Mouse (Mus musculus): Measurements from ENCODE around the gene Ms4a18. TPM values are rescaled to one million over a fixed set of nuclear protein-coding genes. Genes with fewer than 3 reads are reported as not detected.
A peak's percentile ranks its signal among the peaks of the same experiment; 100 is the strongest.

Gene Ms4a18
- polyA plus RNA-seq, 1 experiment from 2014 or later = not detected

DNA sequence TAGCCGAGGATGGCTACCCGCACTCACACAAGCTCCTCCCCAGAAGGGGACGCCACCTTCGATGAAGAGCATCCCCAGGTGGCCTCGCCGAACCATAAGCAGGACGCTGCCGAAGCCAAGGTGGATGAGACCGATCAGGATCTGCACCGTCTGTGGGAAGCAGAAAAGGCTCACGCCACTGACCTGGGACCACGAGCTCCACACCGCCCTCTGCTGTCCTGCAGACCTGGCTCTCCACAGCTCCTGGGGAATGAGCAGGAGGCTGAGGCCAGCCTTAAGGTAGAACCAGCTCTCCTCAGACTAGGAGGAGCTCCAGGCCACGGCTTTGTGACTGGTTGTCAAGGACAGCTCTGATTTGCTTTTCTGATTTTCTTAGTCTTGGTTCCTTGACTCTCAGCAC, 34.7 kb downstream of the Ms4a18 start:
- no peak overlapping the region; the same call in 1 of the 2 replicates for H3K4me2 ChIP-seq (replicated peaks; ENCODE audit: low read depth)
- DNase-seq (ENCODE audit: low spot score) = peak; percentile 73
- H3K36me3 ChIP-seq (ENCODE audit: control insufficient read depth, insufficient read depth, low read length) = no peaks in the 10 kb centered on the region
- ATAC-seq (ENCODE audit: low FRiP score, low TSS enrichment) = peak; percentile 39; the same call in 1 of the 2 replicates
- no peaks in the 10 kb centered on the region for H3K27me3 ChIP-seq (ENCODE audit: control insufficient read depth, insufficient read depth, low read length)
- no peak overlapping the region for H3K27ac ChIP-seq (replicated peaks)
- WGBS = 27% methylated on average over 14 of the region's 14 CpGs
- no peak overlapping the region for H3K9ac ChIP-seq (ENCODE audit: low read length)
- H3K4me1 ChIP-seq (replicated peaks; ENCODE audit: control insufficient read depth, insufficient read depth) = no peaks in the 10 kb centered on the region
- TF ChIP-seq EP300 (optimal IDR thresholded peaks at IDR 0.05) (no peak), CTCF (IDR thresholded peaks at IDR 0.05; ENCODE audit: low read depth) (peak; percentile 76)
- no peaks in the 10 kb centered on the region for H3K9me3 ChIP-seq (ENCODE audit: control insufficient read depth, low read length)
- H3K4me3 ChIP-seq (ENCODE audit: low read depth, low read length) = no peak overlapping the region

- Histone ChIP-seq H3K36me3 (ENCODE audit: control insufficient read depth, insufficient read depth, low read length) (no peaks in the 10 kb centered on the region), H3K4me3 (ENCODE audit: low read depth, low read length) (no peak overlapping the region), H3K4me1 (replicated peaks; ENCODE audit: control insufficient read depth, insufficient read depth) (no peaks in the 10 kb centered on the region), H3K9ac (ENCODE audit: low read length) (no peak overlapping the region), H3K27ac (replicated peaks) (no peak overlapping the region), H3K9me3 (ENCODE audit: control insufficient read depth, low read length) (no peaks in the 10 kb centered on the region), H3K27me3 (ENCODE audit: control insufficient read depth, insufficient read depth, low read length) (no peaks in the 10 kb centered on the region), H3K4me2 (replicated peaks; ENCODE audit: low read depth) (no peak overlapping the region)
- no peak for DNase-seq (ENCODE audit: low spot score)
- TF ChIP-seq CTCF (IDR thresholded peaks at IDR 0.05; ENCODE audit: low read depth) = no peak
- no peak for TF ChIP-seq EP300 (optimal IDR thresholded peaks at IDR 0.05)
- no peak for ATAC-seq (ENCODE audit: low FRiP score, low TSS enrichment)
- WGBS = 76% methylated on average over 5 of the region's 5 CpGs
Measured at GRCm38 (mm10) chr19:10980210-10980609, 37.6 kb downstream of the Ms4a18 start.

GRCm38 (mm10) chr19:10979184-10980168, 38.4 kb downstream of the Ms4a18 start:
- Histone ChIP-seq H3K27ac (replicated peaks) (peak overlapping the region; percentile 40; the same call in 1 of the 2 replicates), H3K27me3 (ENCODE audit: control insufficient read depth, insufficient read depth, low read length) (no peaks in the 10 kb centered on the region), H3K9ac (ENCODE audit: low read length) (no peak overlapping the region), H3K4me1 (replicated peaks; ENCODE audit: control insufficient read depth, insufficient read depth) (0 out of 2 replicates have a peak, but pooled peaks cover under 1% of the 10 kb centered on the region), H3K36me3 (ENCODE audit: control insufficient read depth, insufficient read depth, low read length) (no peaks in the 10 kb centered on the region), H3K9me3 (ENCODE audit: control insufficient read depth, low read length) (no peaks in the 10 kb centered on the region), H3K4me3 (ENCODE audit: low read depth, low read length) (no peak overlapping the region), H3K4me2 (replicated peaks; ENCODE audit: low read depth) (peak overlapping the region; percentile 27; the same call in 1 of the 2 replicates)
- ATAC-seq (ENCODE audit: low FRiP score, low TSS enrichment) (peak; percentile 33), DNase-seq (ENCODE audit: low spot score) (peak; percentile 81)
- peak; percentile 87 for TF ChIP-seq CTCF (IDR thresholded peaks at IDR 0.05; ENCODE audit: low read depth)
- TF ChIP-seq EP300 (optimal IDR thresholded peaks at IDR 0.05) = no peak
- WGBS = 13% methylated on average over 18 of the region's 18 CpGs

- H3K27ac ChIP-seq (replicated peaks) = no peak overlapping the region
- WGBS = 30% methylated on average over 4 of the region's 4 CpGs
- no peaks in the 10 kb centered on the region for H3K27me3 ChIP-seq (ENCODE audit: control insufficient read depth, insufficient read depth, low read length)
- H3K4me3 ChIP-seq (ENCODE audit: low read depth, low read length) = no peak overlapping the region
- no peak overlapping the region for H3K4me2 ChIP-seq (replicated peaks; ENCODE audit: low read depth)
- H3K9ac ChIP-seq (ENCODE audit: low read length) = no peak overlapping the region
- ATAC-seq (ENCODE audit: low FRiP score, low TSS enrichment) = peak; percentile 63
- peak; percentile 70 for DNase-seq (ENCODE audit: low spot score)
- TF ChIP-seq CTCF (IDR thresholded peaks at IDR 0.05; ENCODE audit: low read depth) = peak; percentile 74
- TF ChIP-seq EP300 (optimal IDR thresholded peaks at IDR 0.05) = no peak
- 0 out of 2 replicates have a peak, but pooled peaks cover 4% of the 10 kb centered on the region for H3K4me1 ChIP-seq (replicated peaks; ENCODE audit: control insufficient read depth, insufficient read depth)
- H3K9me3 ChIP-seq (ENCODE audit: control insufficient read depth, low read length) = 0 out of 2 replicates have a peak, but pooled peaks cover 2% of the 10 kb centered on the region
- no peaks in the 10 kb centered on the region for H3K36me3 ChIP-seq (ENCODE audit: control insufficient read depth, insufficient read depth, low read length)
Measured at GRCm38 (mm10) chr19:10976318-10976717, 41.5 kb downstream of the Ms4a18 start.

DNA sequence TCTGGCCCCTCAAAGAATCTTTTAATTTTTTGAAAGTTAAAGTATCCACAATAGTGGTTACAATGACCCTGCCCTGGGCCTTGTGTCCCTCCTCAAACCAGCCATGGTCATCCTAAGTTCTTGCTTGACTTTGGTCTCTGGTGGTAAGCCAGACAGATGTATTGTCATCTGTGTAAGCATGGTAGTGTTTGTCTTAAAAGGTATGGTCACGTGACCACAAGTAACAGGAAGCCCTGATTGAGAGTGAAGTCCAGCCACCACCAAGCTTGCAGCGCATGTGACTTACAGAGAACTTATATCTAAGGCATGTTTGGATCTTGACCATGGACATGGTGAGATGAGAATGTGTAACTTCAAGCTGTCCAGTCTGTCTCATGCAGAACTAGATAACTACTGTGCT, 42.6 kb downstream of the Ms4a18 start:
- DNase-seq (ENCODE audit: low spot score) (no peak), ATAC-seq (ENCODE audit: low FRiP score, low TSS enrichment) (no peak)
- no peak overlapping the region for H3K9ac ChIP-seq (ENCODE audit: low read length)
- TF ChIP-seq EP300 (optimal IDR thresholded peaks at IDR 0.05) (no peak), CTCF (IDR thresholded peaks at IDR 0.05; ENCODE audit: low read depth) (no peak)
- H3K27ac ChIP-seq (replicated peaks) = no peak overlapping the region
- 0 out of 2 replicates have a peak, but pooled peaks cover 4% of the 10 kb centered on the region for H3K4me1 ChIP-seq (replicated peaks; ENCODE audit: control insufficient read depth, insufficient read depth)
- no peak overlapping the region for H3K4me2 ChIP-seq (replicated peaks; ENCODE audit: low read depth)
- H3K9me3 ChIP-seq (ENCODE audit: control insufficient read depth, low read length) = 0 out of 2 replicates have a peak, but pooled peaks cover 2% of the 10 kb centered on the region
- H3K36me3 ChIP-seq (ENCODE audit: control insufficient read depth, insufficient read depth, low read length) = no peaks in the 10 kb centered on the region
- H3K27me3 ChIP-seq (ENCODE audit: control insufficient read depth, insufficient read depth, low read length) = no peaks in the 10 kb centered on the region
- WGBS = 78% methylated on average over 2 of the region's 2 CpGs
- no peak overlapping the region for H3K4me3 ChIP-seq (ENCODE audit: low read depth, low read length)

Measured in stomach, postnatal 0 days (tissue).